Mouse (Mus musculus) erythroid progenitor cell, adult 5-6 weeks (primary cell): ENCODE data around the gene Gtf3c1. TPM values are rescaled to one million over a fixed set of nuclear protein-coding genes. Genes with fewer than 3 reads are reported as not detected.
"Not testable (repeated sequence)": the region's sequence is repeated elsewhere in the genome, so short reads cannot be mapped to it uniquely, and the experiment has no call there.

ENCODE experiments used
- ATAC-seq: replicated peaks from 2 replicates; pipeline ENCODE4 v1.8.0; 2016; ENCODE audit warnings: moderate number of reproducible peaks, mild to moderate bottlenecking, moderate TSS enrichment, inconsistent platforms; ENCODE audit not compliant: poor library complexity, low FRiP score, severe bottlenecking
- total RNA-seq, 2 experiments: library from RNA; stranded (forward) in 1 of 2; stranded (reverse) in 1 of 2; fragments of 150-400 nt in 1 of 2; fragments of 186-747, 209-891 nt in 1 of 2; gene quantifications; 2 replicates each; pipeline versions ENCODE4 v1.2.3 to v1.2.4; 2015 to 2017; ENCODE audit warnings: low replicate concordance in 2 of 2

Gene Gtf3c1
- total RNA-seq, 2 experiments from 2014 or later = 11.3 to 47.6 TPM

DNA sequence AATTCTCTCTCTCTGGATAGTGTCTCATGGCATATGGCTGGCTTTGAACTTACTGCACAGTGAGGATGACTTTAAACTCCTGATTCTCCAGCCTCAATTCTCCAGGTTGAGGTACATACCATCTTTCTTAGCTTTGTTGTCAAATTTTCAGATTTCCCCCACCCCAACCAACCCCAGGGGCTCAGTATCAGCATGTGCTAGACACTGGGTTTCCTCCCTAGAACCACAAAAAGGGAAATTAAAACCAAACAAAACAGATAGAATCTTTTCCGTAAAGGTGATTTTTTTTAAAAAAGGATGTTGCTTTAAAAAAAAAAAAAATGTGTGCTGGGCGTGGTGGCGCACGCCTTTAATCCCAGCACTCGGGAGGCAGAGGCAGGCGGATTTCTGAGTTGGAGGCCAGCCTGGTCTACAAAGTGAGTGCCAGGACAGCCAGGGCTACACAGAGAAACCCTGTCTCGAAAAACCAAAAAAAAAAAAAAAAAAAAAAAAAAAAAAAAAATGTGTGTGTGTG is 6.0 kb upstream of the Gtf3c1 start:
- ATAC-seq = not testable (repeated sequence)

DNA sequence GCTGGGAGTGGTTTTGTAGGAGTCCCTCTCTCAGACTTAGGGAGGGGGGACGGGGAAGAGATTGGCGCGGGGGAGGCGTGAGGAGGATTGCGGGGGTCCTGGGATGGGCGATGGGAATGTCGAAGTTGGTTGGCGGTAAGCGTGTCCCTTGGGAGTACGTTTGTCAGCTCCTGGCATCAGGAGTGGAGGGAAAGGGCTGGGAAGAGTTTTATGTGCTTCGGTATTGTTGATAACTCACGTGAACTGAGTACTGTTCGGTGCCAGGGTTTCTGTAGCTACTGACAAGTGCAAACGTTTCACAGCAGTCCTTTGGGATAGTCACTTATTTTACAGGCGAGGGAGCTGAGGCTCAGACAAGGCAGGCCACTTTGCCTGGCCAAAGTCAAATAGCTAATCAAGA is 520 bp upstream of the Gtf3c1 start:
- no peak for ATAC-seq

DNA sequence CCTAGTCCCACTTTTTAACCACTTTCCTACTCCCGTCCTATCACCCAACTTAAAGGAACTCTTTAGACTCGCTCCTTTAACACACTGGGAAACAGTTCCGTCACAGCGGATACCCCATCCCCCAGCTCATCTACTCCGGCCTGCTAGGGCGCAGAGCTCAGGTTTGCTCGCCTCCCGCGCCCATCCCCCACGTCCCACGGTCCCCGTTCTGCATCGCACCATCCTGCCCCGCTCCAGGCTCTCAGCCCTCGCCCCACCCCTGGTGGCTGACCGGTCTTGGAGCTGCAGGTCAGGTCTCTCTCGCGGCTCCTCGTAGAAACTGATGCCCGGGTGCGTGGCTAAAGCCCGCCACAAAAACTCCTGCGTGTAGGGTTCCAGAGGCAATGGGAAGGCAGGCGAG is 394 bp downstream of the Gtf3c1 start:
- peak; percentile 70 for ATAC-seq

DNA sequence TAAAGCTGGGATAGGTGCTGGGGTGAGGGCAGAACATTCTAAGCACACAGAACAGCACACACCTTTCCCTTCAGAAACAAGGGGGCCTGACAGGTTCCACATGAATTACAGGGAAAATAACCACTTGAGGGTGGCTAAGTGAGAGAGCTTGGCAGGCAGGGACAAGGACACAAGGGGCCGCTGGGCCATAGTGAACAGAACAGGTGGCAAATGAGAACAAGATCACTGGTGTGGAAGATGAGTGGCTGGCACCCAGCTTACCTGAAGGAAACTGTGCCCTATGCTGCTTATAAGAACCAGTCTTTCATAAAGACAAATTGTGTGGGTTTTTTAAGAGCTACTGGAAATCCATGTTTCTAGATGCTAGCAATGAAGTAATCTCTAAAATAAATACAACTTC is 4.8 kb downstream of the Gtf3c1 start:
- ATAC-seq = no peak

DNA sequence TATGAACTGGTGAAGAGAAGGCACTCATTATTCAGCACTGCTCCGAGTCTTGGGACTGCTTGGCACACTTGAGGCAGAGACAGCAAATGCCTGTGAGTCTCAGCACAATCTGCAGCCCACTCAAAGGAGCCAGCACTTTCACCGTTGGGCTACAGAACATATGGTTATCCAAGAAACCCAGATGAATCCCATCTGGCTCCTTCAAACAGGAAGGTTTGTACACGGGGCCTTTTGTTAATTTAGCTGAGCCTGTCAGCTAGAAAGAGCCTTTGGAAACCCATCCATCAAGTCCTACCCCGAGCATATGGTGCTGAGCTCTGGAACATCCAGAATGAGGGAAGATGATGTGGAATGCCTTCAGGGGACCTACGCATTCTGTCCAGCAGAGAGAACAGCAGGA is 13.5 kb downstream of the Gtf3c1 start:
- no peak for ATAC-seq

DNA sequence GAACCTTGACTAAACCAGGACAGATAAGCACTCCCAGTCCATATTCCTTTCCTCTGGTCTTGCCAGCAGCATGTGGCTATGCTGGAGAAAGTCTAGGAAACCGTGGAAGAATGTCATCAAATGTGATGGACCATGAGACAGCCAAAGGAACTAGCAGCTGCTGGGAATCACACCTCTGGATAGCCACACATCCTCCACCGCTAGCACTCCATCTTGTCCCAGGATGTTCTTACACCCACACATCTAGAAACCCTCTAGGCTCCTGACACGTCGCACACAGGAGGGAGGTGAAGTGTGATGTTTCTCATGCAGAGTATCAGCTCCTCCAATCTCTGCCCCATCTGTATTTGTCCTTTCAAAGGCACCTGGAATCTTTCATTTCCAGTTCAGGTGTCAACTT is 17.1 kb downstream of the Gtf3c1 start:
- no peak for ATAC-seq

DNA sequence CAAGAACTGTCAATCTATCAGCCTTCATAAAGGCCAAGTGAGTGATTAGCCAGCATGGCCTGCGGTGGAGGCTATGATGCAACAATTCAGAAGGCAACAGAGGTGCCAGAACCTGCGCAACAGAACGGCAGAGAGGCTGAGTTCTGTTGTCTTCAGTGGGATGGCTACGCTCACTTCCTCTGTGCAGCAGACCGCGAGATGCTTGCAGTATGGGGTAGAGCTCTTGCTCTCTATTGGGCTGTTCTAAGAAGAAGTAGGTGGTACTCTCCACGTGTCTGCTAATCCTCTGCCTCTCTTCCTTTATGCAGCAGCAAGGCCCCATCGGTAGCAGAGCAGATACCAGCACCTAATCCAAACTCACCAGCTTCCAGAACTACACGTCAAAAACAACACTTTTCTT is 27.6 kb downstream of the Gtf3c1 start:
- no peak for ATAC-seq

DNA sequence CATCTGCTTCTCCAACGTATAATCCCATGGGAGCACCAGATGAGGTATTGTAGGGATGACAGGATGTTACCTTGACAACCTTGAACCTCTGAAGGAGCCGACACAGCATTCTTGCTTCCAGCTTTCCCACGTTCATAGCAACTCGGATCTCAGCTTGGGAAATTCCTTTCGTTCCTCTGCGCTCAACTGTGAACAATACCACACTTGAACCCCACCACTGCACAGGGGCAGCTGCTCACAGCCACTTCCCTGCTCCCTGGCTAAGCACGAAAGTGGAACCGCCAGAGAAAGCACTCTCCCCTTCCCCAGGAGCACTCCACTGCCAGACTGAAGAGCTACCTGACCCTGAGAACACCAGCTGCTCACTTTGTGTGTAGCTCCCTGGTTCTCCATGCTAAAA is 28.8 kb downstream of the Gtf3c1 start:
- ATAC-seq = no peak

DNA sequence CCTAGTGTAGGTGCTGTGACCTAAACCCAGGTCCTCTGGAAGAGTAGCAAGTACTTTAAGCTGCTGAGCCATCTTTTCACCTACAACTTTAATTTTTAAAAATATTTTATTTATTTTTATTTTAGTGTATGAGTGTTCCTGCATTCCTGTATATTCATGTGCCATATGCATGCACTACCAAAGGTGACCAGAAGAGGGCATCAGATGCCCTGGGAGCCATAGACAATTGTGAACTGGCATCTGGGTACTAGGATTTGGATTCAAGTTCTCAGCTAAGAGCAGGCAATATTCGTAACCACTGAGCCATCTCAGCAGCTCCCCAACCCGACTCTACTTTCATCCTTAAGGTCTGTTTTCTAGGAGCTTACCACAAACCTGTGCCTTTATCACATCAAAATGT is 32.7 kb downstream of the Gtf3c1 start:
- no peak; the same call in 1 of the 2 replicates for ATAC-seq

DNA sequence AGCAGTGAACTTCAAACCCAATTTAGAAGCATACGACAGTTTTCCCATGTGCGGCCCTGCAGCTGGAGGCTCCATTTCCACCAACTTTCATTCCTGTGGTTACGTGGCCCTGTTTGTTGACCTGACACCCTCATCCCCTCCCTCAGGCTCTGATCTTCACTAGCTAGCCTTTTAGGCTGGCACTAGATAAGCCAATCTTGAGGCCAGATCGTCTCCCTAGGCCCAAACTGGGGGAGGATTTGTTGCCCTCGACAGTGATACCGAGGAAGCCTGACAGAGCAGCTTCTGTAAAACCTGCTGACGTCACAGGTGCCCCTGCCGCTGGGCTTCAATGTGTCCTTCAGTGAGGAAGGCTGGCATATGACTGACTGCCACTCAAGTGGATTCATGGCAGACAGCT is 36.2 kb downstream of the Gtf3c1 start:
- ATAC-seq = no peak

DNA sequence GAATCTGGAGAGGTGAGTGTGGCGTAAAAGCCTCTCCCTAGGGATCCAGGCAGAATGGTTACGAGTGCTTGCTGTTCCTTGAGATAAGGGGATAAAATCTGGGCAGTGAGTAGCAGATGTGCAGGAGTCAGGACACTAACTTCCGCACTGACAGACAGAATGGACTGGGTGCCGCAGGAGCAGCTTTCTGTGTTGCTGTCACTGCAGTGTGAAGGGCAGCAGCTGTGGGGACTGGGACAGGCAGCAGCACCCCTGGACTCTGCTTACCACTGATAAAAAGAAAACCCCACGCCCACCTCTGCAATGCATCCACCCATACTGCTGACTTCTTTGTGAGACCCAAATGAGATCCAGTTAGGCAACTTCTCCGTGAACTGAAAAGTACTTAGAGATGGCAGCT is 36.7 kb downstream of the Gtf3c1 start:
- no peak for ATAC-seq

DNA sequence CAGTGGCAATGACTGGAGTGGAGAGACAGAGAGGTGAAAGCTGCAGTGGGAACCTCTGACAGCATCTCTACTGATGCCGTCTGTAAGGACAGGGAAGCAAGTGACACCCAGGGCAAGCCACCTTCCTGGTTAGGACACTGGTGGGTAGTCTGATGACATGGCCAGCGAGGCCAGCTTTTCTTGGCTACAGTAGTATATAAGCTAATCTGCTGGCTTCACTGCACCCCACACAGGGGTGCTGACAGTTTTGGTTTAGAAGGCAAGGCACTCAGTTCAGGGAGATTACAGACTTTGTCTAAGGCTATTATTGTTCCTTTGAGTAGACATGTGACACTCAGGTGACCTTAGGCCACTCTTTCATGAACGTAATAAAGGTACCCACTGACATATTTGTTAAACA is 43.9 kb downstream of the Gtf3c1 start:
- ATAC-seq = no peak

DNA sequence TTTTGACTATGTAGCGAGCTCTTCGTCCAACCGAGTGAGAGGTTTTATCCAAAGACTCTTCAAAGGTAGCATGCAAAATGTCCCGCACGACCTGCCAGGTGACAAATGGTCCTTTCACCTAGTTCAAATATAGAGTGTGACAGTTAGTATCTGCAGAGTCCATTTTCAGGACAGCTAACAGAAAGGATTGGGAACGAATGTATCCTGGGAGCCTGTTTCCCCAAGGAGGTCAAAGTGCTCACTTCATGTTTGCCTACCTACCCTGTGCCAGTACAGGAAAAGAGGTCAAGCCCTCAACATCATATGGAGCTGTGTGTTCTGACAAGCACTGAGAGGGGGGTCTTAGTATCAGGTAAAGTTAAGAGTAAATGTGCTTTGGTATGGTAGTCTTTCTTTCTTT is 50.1 kb downstream of the Gtf3c1 start:
- no peak for ATAC-seq

DNA sequence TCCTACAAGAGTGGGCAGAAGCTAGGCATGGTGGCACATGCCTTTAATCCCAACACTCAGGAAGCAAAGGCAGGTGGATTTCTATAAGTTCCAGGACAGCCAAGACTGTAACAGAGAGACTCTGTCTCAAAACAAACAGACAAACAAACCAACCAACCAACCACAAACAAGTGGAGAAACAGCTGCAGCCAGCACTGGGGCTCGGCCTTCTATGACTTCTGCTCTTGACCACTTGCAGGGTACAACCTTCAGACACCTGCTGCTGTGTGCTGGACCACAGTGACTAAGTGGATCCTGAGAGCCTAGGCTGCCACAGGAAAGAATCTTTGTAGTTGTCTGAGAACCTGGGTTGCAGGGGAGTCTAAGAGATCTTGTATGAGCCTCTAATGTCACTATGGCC is 58.6 kb downstream of the Gtf3c1 start:
- ATAC-seq = no peak

DNA sequence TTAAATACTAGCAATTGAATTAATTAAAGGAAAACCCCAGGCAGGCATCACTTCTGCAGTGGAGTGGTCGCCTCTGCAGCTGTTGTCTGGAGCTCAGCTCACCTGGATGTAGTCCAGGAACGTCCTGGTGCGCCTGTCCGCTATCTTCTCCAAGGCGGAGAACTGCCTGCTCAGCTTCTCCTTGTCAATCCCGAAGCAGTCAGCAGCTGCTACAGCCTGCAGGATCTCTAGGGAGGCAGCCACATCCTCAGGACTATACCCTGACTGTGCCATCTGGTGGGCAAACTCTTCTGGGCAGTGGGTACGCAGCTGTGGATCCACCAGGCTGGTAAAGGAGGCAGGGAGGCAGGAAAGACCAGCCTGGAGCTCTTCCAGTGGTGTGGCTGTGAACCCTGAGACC is 62.2 kb downstream of the Gtf3c1 start:
- ATAC-seq = no peak

DNA sequence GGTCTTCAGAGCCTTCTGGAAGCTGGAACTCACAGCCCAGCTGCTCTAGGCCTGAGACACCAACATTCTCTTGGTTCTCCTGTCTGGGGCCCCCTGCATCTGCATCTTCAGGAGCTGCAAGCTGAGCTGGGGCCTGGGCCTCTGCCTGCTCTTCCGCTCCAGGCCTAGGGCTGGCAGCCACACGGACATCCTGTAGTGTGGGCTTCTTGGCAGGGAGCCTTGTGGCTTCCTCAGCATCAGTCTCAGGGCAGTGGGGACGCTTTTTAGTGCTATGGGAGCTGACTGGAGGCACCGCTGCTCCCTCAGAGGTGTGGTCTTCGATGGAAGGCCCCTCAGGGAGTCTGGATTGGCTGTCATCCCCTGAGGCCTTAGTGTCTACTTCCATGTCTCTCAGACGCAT is 63.7 kb downstream of the Gtf3c1 start:
- ATAC-seq = no peak

DNA sequence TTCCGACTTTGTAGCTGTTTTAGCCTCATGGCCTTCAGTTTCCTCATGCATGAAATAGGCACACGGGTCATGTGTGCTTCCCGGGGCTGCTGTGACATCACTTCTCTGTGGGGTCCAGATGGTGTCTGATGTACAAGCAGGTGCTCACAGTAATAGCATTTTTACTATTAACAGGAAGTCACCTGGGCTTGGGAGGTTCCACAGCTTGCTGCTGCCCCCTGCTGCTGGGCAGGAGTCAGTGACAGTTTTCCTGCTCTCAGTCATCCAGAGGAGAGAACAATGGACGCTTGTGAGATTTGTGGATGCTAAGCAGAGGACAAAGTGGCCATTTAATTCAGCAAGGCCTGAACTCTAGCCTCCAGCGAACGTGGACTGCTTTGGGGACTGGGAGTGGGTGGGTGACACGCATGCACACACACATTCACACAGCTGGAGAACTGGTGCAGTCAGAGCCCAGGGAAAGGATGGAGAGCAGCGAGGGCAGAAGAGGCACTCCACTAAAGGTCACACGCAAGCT is 68.7 kb downstream of the Gtf3c1 start:
- no peak for ATAC-seq

DNA sequence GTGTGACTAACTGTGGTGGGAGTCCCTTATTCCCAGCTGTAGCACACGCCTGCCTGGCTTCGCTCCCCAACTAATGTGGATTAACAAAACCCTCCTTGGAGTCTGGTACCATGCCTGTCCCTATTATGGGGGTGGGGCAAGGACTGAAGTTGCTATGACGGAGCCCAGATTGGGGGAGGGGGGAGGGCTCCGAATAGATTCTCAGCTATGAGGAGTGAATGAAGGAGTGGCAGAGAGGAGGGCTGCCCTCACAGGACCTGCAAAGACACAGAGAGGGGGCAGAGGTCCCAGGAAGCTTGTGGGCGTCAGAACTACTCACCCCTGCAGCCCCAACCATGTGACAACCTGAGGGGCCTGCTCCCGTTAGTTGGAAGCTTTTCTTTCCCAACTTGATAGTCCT is 69.2 kb downstream of the Gtf3c1 start:
- no peak for ATAC-seq

DNA sequence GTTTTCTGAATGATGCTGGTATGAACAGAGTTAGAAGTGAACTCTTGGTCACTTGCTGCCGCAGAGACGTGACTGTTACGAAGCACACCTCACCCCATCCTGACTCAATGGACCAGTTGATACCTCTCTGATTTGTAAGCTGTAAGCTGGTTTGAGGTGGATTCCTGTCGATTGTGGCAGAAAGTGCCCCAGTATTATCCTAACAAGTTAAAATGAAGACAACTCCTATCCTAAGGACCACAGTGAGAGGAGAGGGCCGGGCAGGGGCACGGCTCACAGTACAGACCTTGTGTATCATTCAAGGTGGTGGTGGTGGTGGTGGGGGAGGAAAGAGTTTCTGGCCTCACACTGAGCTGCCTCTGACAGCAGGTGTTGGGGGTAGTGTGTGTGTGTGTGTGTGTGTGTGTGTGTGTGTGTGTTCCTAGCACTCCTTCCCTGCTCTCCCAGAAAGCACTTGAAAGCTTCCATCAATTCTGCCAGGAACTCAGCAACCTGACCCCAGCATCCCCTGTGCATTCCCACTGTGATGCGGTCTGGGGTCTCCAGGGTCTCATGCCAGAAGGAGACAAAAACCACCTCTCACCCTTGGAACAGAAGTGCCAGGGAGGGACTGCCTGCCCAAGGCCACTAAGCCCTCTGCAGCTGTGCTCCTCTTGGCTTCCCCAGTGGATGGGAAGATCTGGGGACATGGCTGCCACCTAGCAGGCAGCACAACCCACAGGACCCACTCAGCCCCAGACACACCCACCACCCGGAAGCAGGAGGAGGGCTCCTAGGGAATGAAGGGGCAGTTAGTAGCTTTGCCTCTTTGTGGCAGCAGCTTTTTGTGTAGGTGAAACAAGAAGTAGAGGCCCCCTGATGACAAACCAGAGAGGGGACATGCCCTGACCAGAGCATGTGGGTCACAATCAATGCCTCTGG is 70.1 kb downstream of the Gtf3c1 start:
- ATAC-seq = no peak

DNA sequence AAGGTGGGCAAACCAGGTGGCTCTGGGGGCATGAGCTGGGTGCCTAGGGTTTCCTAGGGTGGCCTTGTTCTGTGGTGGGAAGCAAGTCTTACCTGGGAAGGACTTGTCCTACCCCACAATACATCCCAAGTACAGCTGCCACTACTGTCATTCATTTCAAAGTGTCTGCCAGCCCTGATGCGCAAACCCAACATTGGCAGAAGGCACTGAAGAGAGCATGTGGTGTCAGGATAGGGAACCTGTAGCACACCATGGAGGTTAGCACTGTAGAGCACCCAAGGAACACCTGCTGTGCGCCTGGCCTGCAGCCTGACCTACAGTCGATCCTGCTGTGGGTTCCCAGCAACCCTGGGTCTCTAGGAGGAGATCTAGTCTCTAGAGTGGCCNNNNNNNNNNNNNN is 76.6 kb downstream of the Gtf3c1 start:
- ATAC-seq = no peak

DNA sequence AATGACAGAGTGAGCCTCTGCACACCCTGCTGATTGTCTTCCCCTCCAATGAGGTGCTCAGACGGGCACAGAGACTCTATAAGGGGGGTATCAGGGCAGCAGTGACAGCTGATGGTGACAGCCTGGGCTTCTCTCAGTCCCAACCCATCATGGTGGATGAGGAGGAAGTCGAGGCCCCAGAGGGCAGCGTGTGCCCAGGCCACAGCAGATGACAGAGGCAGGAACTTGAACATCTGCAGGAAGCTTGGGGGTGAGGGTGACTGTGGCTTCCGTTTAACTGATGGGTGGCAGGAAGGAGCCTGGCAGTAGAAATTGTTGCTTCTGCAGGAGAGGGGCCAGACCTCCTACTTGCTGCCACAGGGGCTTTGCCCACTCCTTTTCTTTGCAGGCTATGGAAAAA is 77.3 kb downstream of the Gtf3c1 start:
- ATAC-seq = no peak

DNA sequence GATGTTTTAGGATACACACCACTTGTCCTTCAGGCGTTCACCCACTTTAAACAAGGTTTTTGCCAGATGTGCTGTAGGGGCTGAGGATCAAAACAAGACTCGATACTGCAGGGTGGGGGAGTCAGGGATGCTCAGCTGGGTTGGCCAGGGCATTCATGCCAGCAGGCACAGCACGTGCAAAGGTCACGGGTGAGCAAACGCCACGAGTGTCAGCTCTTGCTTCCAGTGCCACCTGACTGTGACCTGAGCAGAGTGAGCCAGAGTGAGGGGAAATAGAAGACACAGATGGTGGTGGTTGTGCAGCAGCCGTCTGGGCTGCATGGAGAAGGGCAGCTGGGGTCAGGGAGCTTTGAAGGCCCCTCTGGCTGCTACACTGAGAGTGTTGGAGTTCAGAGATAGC is 81.8 kb downstream of the Gtf3c1 start:
- no peak for ATAC-seq
